Mouse (Mus musculus) cerebellum, adult 2 months (tissue): ENCODE measurements at regions not wholly inside any gene's neighbourhood (a gene's known extent, or its start where the extent isn't known, plus 50 kb on each side); places are given as distances from the start of the nearest gene placed in this dataset.

ENCODE experiments used
- DNase-seq, 2 experiments: peaks; one replicate each; pipeline ENCODE4 v3.0.0; 2021
- H3K27ac ChIP-seq: fragments of 200-500 bp; 2 replicates; pipeline ENCODE4 v1.5.1; 2012; ENCODE audit warnings: low read length, control low read depth, inconsistent platforms; ENCODE audit not compliant: insufficient read depth
- H3K27me3 ChIP-seq: fragments of 200-500 bp; 2 replicates; pipeline ENCODE4 v1.6.1; 2012; ENCODE audit warnings: inconsistent platforms, mild to moderate bottlenecking, low read length, moderate library complexity; ENCODE audit not compliant: control insufficient read depth, insufficient read depth
- H3K4me1 ChIP-seq: fragments of 200-500 bp; 2 replicates; pipeline ENCODE4 v1.6.1; 2011; ENCODE audit warnings: low read length; ENCODE audit not compliant: control insufficient read depth, insufficient read depth
- H3K4me3 ChIP-seq: fragments of 200-500 bp; replicated peaks from 2 replicates; pipeline ENCODE3; 2011; ENCODE audit warnings: mild to moderate bottlenecking, low read depth, low read length, control low read depth; ENCODE audit not compliant: insufficient read depth
- CTCF ChIP-seq: fragments of 200-500 bp; IDR thresholded peaks from 2 replicates; pipeline ENCODE4 v1.5.1; 2011; ENCODE audit warnings: low read depth, mild to moderate bottlenecking, control low read depth, low read length, moderate library complexity, borderline replicate concordance; ENCODE audit not compliant: insufficient read depth
- POLR2A ChIP-seq: fragments of 200-500 bp; IDR thresholded peaks from 2 replicates; pipeline ENCODE4 v1.6.1; 2011; ENCODE audit warnings: low read length, control low read depth, borderline replicate concordance; ENCODE audit not compliant: insufficient read depth
- WGBS: fragments of 180-500 bp; shearing (Covaris S2); methylation state at CpG from one replicate; pipeline ENCODE4 v1.1.7; 2018; 5-methylcytosine and 5-hydroxymethylcytosine counted together

- TF ChIP-seq CTCF, result no peak
- TF ChIP-seq POLR2A, result no peak
- no peak for DNase-seq
- Histone ChIP-seq H3K4me1 (no peaks in the 10 kb centered on the region), H3K27me3 (no peaks in the 10 kb centered on the region), H3K27ac (no peak overlapping the region), H3K4me3 (no peak overlapping the region)
- 32% methylated on average over 4 of the region's 4 CpGs for WGBS
Measured at GRCm38 (mm10) chr19:52768761-52769388, 271.1 kb downstream of the Xpnpep1 start.

GRCm38 (mm10) chr19:52768117-52768516 is 271.9 kb downstream of the Xpnpep1 start:
- H3K27me3 ChIP-seq, result no peaks in the 10 kb centered on the region
- whole genome bisulfite sequencing, result 72% methylated on average over 5 of the region's 5 CpGs
- H3K4me1 ChIP-seq, result no peaks in the 10 kb centered on the region
- DNase-seq, result no peak
- H3K4me3 ChIP-seq, result no peak overlapping the region
- no peak for TF ChIP-seq POLR2A
- TF ChIP-seq CTCF, result no peak
- no peak overlapping the region for H3K27ac ChIP-seq

GRCm38 (mm10) chr19:52738946-52739345 is 301.1 kb downstream of the Xpnpep1 start:
- TF ChIP-seq CTCF (no peak), POLR2A (no peak)
- no peaks in the 10 kb centered on the region for H3K4me1 ChIP-seq
- no peak overlapping the region for H3K4me3 ChIP-seq
- no peak for DNase-seq
- no peaks in the 10 kb centered on the region for H3K27me3 ChIP-seq
- WGBS, result 92% methylated on average over 9 of the region's 9 CpGs
- H3K27ac ChIP-seq, result no peak overlapping the region

DNA sequence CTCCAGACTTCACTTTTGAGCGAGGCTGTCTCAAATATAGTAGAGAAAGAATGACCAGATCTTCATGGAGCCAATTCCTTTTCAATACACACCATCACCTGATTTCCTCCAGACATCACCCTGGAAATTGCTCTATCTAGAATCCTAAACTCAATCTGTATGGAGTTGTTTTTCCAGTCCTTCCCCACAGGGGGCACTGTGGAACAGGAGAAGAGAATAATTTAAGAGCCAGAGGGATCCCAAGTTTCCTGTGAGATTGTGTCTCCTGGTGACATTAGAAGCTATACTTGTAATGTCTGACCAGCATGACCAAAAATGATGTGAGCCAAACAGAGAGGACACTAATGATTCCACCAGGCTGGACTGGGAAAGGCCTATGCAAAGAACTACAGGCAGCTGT is 318.2 kb downstream of the Xpnpep1 start:
- Histone ChIP-seq H3K4me1 (no peaks in the 10 kb centered on the region), H3K27ac (no peak overlapping the region), H3K4me3 (no peak overlapping the region), H3K27me3 (no peaks in the 10 kb centered on the region)
- no peak for TF ChIP-seq CTCF
- no peak for TF ChIP-seq POLR2A
- no peak for DNase-seq
- 20% methylated on average over 1 of the region's 1 CpGs for WGBS

DNA sequence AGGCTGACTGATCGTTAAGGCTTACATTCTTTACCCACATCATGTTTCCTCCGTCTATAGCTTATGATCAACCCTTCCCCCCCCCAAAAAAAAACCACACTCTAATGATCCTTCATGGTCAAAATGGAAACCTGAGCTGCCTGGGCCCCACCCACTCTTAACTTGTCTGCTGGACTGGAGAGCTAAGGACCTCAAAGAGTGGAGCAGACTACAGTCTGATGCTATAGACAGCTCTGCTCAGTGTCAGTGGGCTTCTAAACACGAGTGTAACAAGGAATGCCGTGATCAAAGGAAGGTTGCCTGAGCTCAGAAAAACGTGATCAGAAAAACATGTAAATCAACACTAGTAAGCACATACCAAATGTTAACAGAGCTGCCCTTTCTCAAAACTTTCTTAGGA is 324.7 kb downstream of the Xpnpep1 start:
- H3K4me1 ChIP-seq, result no peaks in the 10 kb centered on the region
- no peak overlapping the region for H3K27ac ChIP-seq
- no peak for DNase-seq
- TF ChIP-seq CTCF (no peak), POLR2A (no peak)
- WGBS, result 79% methylated on average over 5 of the region's 5 CpGs
- H3K27me3 ChIP-seq, result no peaks in the 10 kb centered on the region
- no peak overlapping the region for H3K4me3 ChIP-seq

DNA sequence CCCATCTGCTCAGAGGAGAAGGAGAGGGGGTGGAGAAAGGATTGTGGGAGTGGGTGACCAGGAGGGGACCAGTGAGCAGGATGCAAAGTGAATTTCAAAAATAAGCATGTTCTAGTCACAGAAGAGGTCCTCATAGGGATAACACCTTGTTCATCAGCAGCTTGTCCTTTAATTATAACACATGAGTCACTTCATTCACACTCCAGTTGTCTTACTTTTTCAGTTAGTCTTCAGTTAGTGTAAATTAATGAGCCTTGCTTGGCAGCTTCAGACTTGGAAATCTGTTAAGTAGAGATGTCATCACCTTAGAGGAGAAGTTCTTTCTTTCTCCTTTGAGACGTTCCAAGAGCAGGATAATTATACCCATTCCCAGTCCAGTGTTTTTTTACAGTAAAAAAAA is 332.3 kb downstream of the Xpnpep1 start:
- H3K4me3 ChIP-seq, result no peak overlapping the region
- no peak for TF ChIP-seq POLR2A
- TF ChIP-seq CTCF, result no peak
- WGBS, result 73% methylated on average over 1 of the region's 1 CpGs
- no peak overlapping the region for H3K27ac ChIP-seq
- no peaks in the 10 kb centered on the region for H3K4me1 ChIP-seq
- DNase-seq, result no peak
- no peaks in the 10 kb centered on the region for H3K27me3 ChIP-seq

DNA sequence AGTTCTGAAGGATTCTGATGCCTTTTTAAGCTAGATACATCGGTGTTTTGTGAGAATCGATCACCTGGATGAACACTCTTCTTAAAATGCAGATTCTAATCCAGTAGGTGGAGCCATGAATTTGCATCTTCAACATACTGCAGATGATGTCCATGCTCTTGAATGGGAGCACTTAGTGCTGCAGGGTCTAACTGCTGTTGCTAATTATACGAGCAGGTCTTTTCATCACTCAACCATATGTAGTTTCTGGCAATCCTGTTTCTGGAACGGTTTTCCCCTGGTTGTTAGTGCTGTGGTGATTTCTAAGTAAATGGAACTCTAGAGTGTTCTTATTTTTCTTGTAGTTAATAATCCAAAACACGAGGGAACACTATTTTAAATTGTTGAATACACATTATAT is 379.0 kb downstream of the Xpnpep1 start:
- TF ChIP-seq POLR2A (no peak), CTCF (no peak)
- peak in 1 of 2 experiments; percentile 4 for DNase-seq
- H3K27ac ChIP-seq, result no peak overlapping the region
- H3K27me3 ChIP-seq, result no peaks in the 10 kb centered on the region
- WGBS, result 54% methylated on average over 5 of the region's 5 CpGs
- no peak overlapping the region for H3K4me3 ChIP-seq
- H3K4me1 ChIP-seq, result no peaks in the 10 kb centered on the region
